Mouse (Mus musculus) embryonic facial prominence, embryonic 14.5 days (tissue): ENCODE measurements at regions not wholly inside any gene's neighbourhood (a gene's known extent, or its start where the extent isn't known, plus 50 kb on each side); places are given as distances from the start of the nearest gene placed in this dataset.

Source experiments
- ATAC-seq: fragments of 200-750 bp; cut with Nextera tagmentation; 2 replicates; pipeline ENCODE4 v1.8.0; 2017; ENCODE audit warnings: low read depth, moderate number of reproducible peaks, moderate TSS enrichment
- DNase-seq: peaks from one replicate; pipeline ENCODE4 v3.0.0-alpha.2; 2015; ENCODE audit warnings: low spot score
- H3K27ac ChIP-seq: fragments of 300-500 bp; sonication (generic); replicated peaks from 2 replicates; pipeline ENCODE4 v1.5.1; 2014; ENCODE audit warnings: low read depth, mild to moderate bottlenecking, low read length, moderate library complexity
- H3K27me3 ChIP-seq: fragments of 300-500 bp; sonication (generic); replicated peaks from 2 replicates; pipeline ENCODE4 v1.6.1; 2014; ENCODE audit warnings: low read length; ENCODE audit not compliant: control insufficient read depth, insufficient read depth
- H3K36me3 ChIP-seq: fragments of 300-500 bp; sonication (generic); 2 replicates; pipeline ENCODE4 v1.6.1; 2014; ENCODE audit warnings: low read length, mixed read lengths; ENCODE audit not compliant: control insufficient read depth, insufficient read depth
- H3K4me1 ChIP-seq: fragments of 300-500 bp; sonication (generic); 2 replicates; pipeline ENCODE4 v1.6.1; 2014; ENCODE audit warnings: antibody characterized with exemption, low read length; ENCODE audit not compliant: control insufficient read depth, insufficient read depth
- H3K4me2 ChIP-seq: fragments of 300-500 bp; sonication (generic); 2 replicates; pipeline ENCODE4 v1.6.1; 2014; ENCODE audit warnings: low read depth, mild to moderate bottlenecking, low read length, moderate library complexity, mixed read lengths
- H3K4me3 ChIP-seq: fragments of 300-500 bp; sonication (generic); 2 replicates; pipeline ENCODE4 v1.5.1; 2014; ENCODE audit warnings: low read depth, mild to moderate bottlenecking, low read length
- H3K9ac ChIP-seq: fragments of 300-500 bp; sonication (generic); 2 replicates; pipeline ENCODE4 v1.6.1; 2014; ENCODE audit warnings: low read depth, mild to moderate bottlenecking, low read length, moderate library complexity, mixed read lengths
- H3K9me3 ChIP-seq: fragments of 300-500 bp; sonication (generic); 2 replicates; pipeline ENCODE4 v1.6.1; 2016; ENCODE audit warnings: low read length; ENCODE audit not compliant: control insufficient read depth
- WGBS: fragments of 180-500 bp; shearing (Covaris S2); extraction: QIAGEN DNeasy Blood & Tissue Kit; methylation state at CpG from one replicate; pipeline ENCODE4 v1.1.7; 2014; 5-methylcytosine and 5-hydroxymethylcytosine counted together

GRCm38 (mm10) chr8:12513042-12513441 lies 59.8 kb upstream of the Spaca7 start:
- Histone ChIP-seq H3K4me1 (no peaks in the 10 kb centered on the region), H3K9ac (no peak overlapping the region), H3K36me3 (no peaks in the 10 kb centered on the region), H3K4me2 (no peak overlapping the region), H3K4me3 (no peak overlapping the region), H3K9me3 (no peaks in the 10 kb centered on the region), H3K27ac (no peak overlapping the region), H3K27me3 (peaks cover 6% of the 10 kb centered on the region; the same call in 1 of the 2 replicates)
- 68% methylated on average over 9 of the region's 9 CpGs for WGBS
- ATAC-seq = no peak
- no peak for DNase-seq

GRCm38 (mm10) chr8:12514138-12514537 lies 58.7 kb upstream of the Spaca7 start:
- Histone ChIP-seq H3K4me2 (no peak overlapping the region), H3K36me3 (no peaks in the 10 kb centered on the region), H3K4me1 (no peaks in the 10 kb centered on the region), H3K9ac (no peak overlapping the region), H3K27ac (no peak overlapping the region), H3K4me3 (no peak overlapping the region), H3K27me3 (no peaks in the 10 kb centered on the region), H3K9me3 (peaks cover 3% of the 10 kb centered on the region; the same call in 1 of the 2 replicates)
- 68% methylated on average over 7 of the region's 7 CpGs for WGBS
- ATAC-seq (no peak), DNase-seq (no peak)

GRCm38 (mm10) chr8:12521636-12522035 lies 51.2 kb upstream of the Spaca7 start:
- H3K4me3 ChIP-seq = no peak overlapping the region
- H3K9ac ChIP-seq = no peak overlapping the region
- no peaks in the 10 kb centered on the region for H3K36me3 ChIP-seq
- no peak for DNase-seq
- ATAC-seq = no peak
- 47% methylated on average over 9 of the region's 9 CpGs for WGBS
- H3K4me1 ChIP-seq = no peaks in the 10 kb centered on the region
- peaks cover 5% of the 10 kb centered on the region; the same call in 1 of the 2 replicates for H3K9me3 ChIP-seq
- H3K27ac ChIP-seq = no peak overlapping the region
- no peak overlapping the region for H3K4me2 ChIP-seq
- peaks cover 9% of the 10 kb centered on the region; the same call in 1 of the 2 replicates for H3K27me3 ChIP-seq
